Mouse (Mus musculus) heart, embryonic 14.5 days (tissue): ENCODE results near the gene Ergic1. TPM values are rescaled to one million over a fixed set of nuclear protein-coding genes. Genes with fewer than 3 reads are reported as not detected.

ENCODE experiments used
- ATAC-seq: fragments of 200-750 bp; cut with Nextera tagmentation; 2 replicates; pipeline ENCODE4 v1.8.0; 2017; ENCODE audit warnings: low read depth, moderate TSS enrichment; ENCODE audit not compliant: insufficient number of reproducible peaks, insufficient read depth, low FRiP score
- H3K27ac ChIP-seq, 2 experiments: fragments of 200-500 bp in 1 of 2; fragments of 300-500 bp in 1 of 2; sonication (generic) in 1 of 2; replicated peaks in 1 of 2; 2 replicates each; pipeline ENCODE4 v1.5.1; 2012 to 2014; ENCODE audit warnings: low read depth in 2 of 2, low read length in 2 of 2, control low read depth in 1 of 2, mild to moderate bottlenecking in 1 of 2, mixed read lengths in 1 of 2; ENCODE audit not compliant: control insufficient read depth in 1 of 2, insufficient read depth in 1 of 2
- H3K27me3 ChIP-seq: fragments of 300-500 bp; sonication (generic); 2 replicates; pipeline ENCODE4 v1.6.1; 2014; ENCODE audit warnings: mild to moderate bottlenecking, low read length, control low read depth; ENCODE audit not compliant: control insufficient read depth, insufficient read depth
- H3K36me3 ChIP-seq: fragments of 300-500 bp; sonication (generic); 2 replicates; pipeline ENCODE4 v1.6.1; 2014; ENCODE audit warnings: mild to moderate bottlenecking, control low read depth, low read length, mixed read lengths; ENCODE audit not compliant: control insufficient read depth, insufficient read depth
- H3K4me1 ChIP-seq, 2 experiments: fragments of 200-500 bp in 1 of 2; fragments of 300-500 bp in 1 of 2; sonication (generic) in 1 of 2; 2 replicates each; pipeline ENCODE4 v1.6.1; 2012 to 2014; ENCODE audit warnings: low read length in 2 of 2, control low read depth in 1 of 2, mixed read lengths in 1 of 2; ENCODE audit not compliant: control insufficient read depth in 2 of 2, insufficient read depth in 2 of 2
- H3K4me2 ChIP-seq: fragments of 300-500 bp; sonication (generic); 2 replicates; pipeline ENCODE4 v1.6.1; 2014; ENCODE audit warnings: mild to moderate bottlenecking, low read length
- H3K4me3 ChIP-seq, 2 experiments: fragments of 200-500 bp in 1 of 2; fragments of 300-500 bp in 1 of 2; sonication (generic) in 1 of 2; 2 replicates each; pipeline ENCODE4 v1.5.1; 2012 to 2014; ENCODE audit warnings: low read length in 2 of 2, mild to moderate bottlenecking in 2 of 2, control low read depth in 1 of 2, low read depth in 1 of 2, moderate library complexity in 1 of 2; ENCODE audit not compliant: control insufficient read depth in 1 of 2, insufficient read depth in 1 of 2
- H3K9ac ChIP-seq: fragments of 300-500 bp; sonication (generic); 2 replicates; pipeline ENCODE4 v1.6.1; 2014; ENCODE audit warnings: mild to moderate bottlenecking, low read length
- H3K9me3 ChIP-seq: fragments of 300-500 bp; sonication (generic); 2 replicates; pipeline ENCODE4 v1.6.1; 2016; ENCODE audit warnings: low read length, control low read depth; ENCODE audit not compliant: control insufficient read depth
- WGBS: fragments of 180-500 bp; shearing (Covaris S2); extraction: QIAGEN DNeasy Blood & Tissue Kit; methylation state at CpG from one replicate; pipeline ENCODE4 v1.1.7; 2014; 5-methylcytosine and 5-hydroxymethylcytosine counted together
- polyA plus RNA-seq: library from polyadenylated mRNA; unstranded; fragments of >200 nt; fragmentation: Nextera tagmentation; extraction: Ambion mirVana; gene quantifications from 2 replicates; pipeline ENCODE4 v1.2.1, GENCODE M21; 2014

Ergic1 gene
- polyA plus RNA-seq, 1 experiment from 2014 or later = 121 TPM

DNA sequence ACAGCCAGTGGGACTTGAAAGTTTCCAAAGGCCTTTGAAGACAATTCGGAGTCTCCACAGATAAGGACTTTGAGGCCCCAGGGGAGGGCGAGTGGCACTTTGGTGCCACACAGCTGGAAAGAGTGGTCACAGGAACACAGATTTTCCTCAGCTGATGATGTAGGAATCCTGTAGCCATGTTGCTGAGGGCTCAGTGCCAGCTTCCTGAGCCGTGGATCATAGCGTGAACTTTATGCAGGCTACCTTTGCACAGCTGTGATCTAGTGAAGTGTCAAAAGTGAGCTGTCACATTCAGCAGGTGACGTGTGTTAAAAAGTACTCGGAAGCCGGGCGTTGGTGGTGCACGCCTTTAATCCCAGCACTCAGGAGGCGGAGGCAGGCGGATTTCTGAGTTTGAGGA is 16.0 kb downstream of the Ergic1 start:
- Histone ChIP-seq H3K9me3 (no peaks in the 10 kb centered on the region), H3K4me2 (no peak overlapping the region), H3K27me3 (no peaks in the 10 kb centered on the region), H3K4me3 (no peak overlapping the region), H3K36me3 (peaks cover 24% of the 10 kb centered on the region), H3K9ac (no peak overlapping the region), H3K4me1 (peaks cover 47 to 73% of the 10 kb centered on the region in 2 experiments), H3K27ac (peak overlapping the region; percentile 14 to 68; a peak in 2 of 4 replicates)
- ATAC-seq = no peak
- 40% methylated on average over 11 of the region's 11 CpGs for WGBS

DNA sequence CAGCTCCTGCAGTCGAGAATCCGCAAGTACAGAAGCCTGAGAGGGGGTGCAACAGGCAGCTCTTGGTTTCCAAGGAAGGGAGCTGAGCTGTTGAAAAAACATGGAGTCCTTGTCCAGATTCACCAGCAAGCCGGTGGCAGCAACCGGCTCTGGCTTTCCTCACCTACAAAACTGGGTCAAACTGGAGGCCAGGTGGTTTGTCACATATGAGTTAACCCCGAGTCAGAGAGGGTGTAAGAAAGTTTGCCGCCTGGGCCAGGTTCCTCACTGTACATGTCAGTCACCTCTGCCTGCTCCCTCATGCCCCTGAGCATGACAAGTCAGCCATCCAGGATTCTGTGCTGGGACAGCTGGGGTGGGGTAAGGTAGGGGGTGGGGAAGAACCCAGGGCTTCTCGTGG is 16.9 kb downstream of the Ergic1 start:
- Histone ChIP-seq H3K27ac (peak overlapping the region in 1 of 2 experiments; percentile 11; a peak in 1 of 4 replicates), H3K9me3 (no peaks in the 10 kb centered on the region), H3K36me3 (peaks cover 21% of the 10 kb centered on the region; the same call in 1 of the 2 replicates), H3K4me2 (no peak overlapping the region), H3K4me3 (no peak overlapping the region), H3K27me3 (no peaks in the 10 kb centered on the region), H3K4me1 (peaks cover 55 to 82% of the 10 kb centered on the region in 2 experiments), H3K9ac (peak overlapping the region; percentile 28)
- ATAC-seq = no peak
- 71% methylated on average over 7 of the region's 7 CpGs for WGBS

DNA sequence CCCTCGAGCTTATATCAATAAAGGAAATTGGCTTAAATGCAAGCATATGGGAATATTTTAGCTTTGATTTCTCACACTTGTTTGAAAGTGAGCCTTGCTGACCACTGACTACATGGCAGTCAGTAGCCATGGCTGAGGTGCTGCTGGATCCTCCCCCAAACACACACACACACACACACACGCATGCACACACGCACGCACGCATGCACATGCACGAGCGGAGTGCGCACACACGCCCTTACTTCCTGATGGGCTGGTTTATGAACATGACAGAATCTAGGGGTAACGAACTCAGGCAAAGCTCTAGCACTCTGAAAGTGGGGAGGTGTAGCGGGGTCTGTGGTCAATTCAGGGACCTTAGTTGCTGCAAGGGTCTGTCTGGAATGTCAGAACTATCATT is 17.5 kb downstream of the Ergic1 start:
- Histone ChIP-seq H3K27ac (no peak overlapping the region), H3K4me1 (peaks cover 58 to 84% of the 10 kb centered on the region in 2 experiments), H3K27me3 (no peaks in the 10 kb centered on the region), H3K36me3 (peaks cover 21% of the 10 kb centered on the region; the same call in 1 of the 2 replicates), H3K9me3 (no peaks in the 10 kb centered on the region), H3K4me2 (no peak overlapping the region), H3K9ac (no peak overlapping the region), H3K4me3 (no peak overlapping the region)
- 91% methylated on average over 11 of the region's 11 CpGs for WGBS
- ATAC-seq = no peak

DNA sequence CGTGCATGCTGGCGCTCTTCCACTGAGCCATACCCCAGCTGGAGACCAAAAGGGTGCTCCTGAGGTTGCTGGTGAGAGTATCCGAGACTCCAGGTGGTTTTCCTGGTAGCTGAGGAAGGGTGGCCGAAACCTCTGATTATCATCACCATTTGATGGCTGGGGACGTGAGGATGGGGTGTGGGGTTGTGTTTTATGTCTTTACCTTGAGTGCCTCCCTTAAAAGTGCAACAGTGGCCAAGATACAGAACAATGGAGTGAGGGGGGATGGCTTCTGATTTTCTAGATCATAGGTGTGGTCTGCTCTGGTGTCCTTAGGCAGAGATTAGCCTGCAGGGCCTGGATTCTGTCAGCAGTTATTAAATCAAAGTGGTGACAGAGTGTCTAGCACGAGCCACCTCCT is 18.1 kb downstream of the Ergic1 start:
- WGBS = 39% methylated on average over 6 of the region's 6 CpGs
- Histone ChIP-seq H3K27ac (0 out of 4 replicates have a peak overlapping the region, but pooled peaks of 1 of the 2 experiments have one; percentile 37), H3K27me3 (no peaks in the 10 kb centered on the region)

DNA sequence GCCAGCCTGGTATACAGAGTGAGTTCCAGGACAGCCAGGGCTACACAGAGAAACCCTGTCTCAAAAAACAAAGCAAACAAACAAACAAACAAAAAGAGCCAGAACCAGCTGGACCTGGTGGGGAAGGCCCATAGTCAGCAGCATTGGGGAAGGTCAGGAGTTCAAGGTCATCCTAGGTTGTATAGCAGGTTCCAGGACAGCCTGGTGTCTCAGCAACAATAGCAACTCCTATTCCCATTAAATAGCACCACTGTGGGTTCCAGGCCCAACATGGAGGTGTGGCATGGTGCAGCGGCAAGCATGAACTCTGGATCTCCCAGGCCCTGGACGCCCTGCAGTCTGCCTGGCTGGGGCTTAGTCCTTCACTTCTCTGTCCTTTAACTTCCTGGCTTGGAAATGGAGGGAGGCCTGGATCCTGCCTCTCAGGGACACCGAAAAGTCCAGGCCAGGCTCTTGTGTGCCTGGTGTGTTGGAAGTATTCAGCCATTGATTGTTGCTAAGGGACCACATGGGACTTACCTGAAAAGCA is 19.6 kb downstream of the Ergic1 start:
- Histone ChIP-seq H3K9ac (0 out of 2 replicates have a peak overlapping the region, but pooled peaks have one; percentile 5), H3K27ac (no peak overlapping the region), H3K4me1 (peaks cover 65 to 87% of the 10 kb centered on the region in 2 experiments), H3K4me3 (no peak overlapping the region), H3K27me3 (no peaks in the 10 kb centered on the region), H3K9me3 (no peaks in the 10 kb centered on the region), H3K36me3 (peaks cover 8% of the 10 kb centered on the region; the same call in 1 of the 2 replicates), H3K4me2 (no peak overlapping the region)
- 86% methylated on average over 3 of the region's 3 CpGs for WGBS
- ATAC-seq = no peak

More for the DNA sequence above, 18.1 kb downstream of the Ergic1 start:
- Histone ChIP-seq H3K4me2 (no peak overlapping the region), H3K4me3 (no peak overlapping the region), H3K9ac (no peak overlapping the region), H3K36me3 (peaks cover 21% of the 10 kb centered on the region; the same call in 1 of the 2 replicates), H3K4me1 (peaks cover 60 to 85% of the 10 kb centered on the region in 2 experiments), H3K9me3 (no peaks in the 10 kb centered on the region)
- ATAC-seq = no peak

DNA sequence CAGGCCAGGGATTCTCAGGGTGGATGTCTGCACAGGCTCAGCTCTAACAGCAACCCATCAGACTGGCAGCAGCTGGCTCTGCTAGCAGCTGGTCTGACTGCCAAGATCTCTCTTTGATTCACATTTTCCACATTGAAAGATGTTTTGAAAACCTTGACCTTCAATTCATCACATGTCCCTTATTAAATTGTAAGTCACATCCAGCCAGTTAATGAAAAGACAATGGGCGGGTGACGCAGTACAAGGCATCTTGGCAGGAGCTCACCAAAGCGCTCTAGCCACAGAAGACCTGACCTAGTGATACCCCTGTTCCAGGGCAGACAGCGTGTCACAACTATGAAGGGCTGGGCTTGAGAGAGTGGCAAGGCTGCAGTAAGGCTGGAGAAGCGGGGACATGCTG is 21.0 kb downstream of the Ergic1 start:
- H3K4me1 ChIP-seq = peaks cover 52 to 75% of the 10 kb centered on the region in 2 experiments
- 67% methylated on average over 5 of the region's 5 CpGs for WGBS
- no peak for ATAC-seq

DNA sequence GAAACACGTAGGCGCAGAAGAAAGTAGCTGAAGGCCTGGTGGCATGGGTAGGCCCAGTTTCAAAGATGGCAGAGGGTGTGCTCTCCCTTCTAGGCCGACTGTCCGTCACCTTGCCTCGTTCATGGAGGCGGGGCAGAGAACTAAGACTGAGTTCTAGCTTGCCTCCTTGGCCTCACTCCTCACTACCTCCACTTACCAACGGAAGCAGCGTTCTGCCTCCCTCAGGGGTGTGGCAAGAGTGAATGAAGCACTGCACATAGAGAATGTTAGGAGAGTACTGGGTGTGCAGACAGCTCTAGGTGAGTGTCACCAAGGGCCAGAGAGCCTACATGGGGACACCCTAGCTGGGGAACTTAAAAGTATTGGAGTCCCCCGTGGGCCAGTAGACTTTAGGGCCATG is 21.8 kb downstream of the Ergic1 start:
- no peaks in the 10 kb centered on the region for H3K9me3 ChIP-seq
- H3K36me3 ChIP-seq = peaks cover 14% of the 10 kb centered on the region; the same call in 1 of the 2 replicates
- H3K4me2 ChIP-seq = no peak overlapping the region
- no peak overlapping the region for H3K4me3 ChIP-seq
- WGBS = 92% methylated on average over 9 of the region's 9 CpGs
- no peak for ATAC-seq
- H3K9ac ChIP-seq = no peak overlapping the region
- no peaks in the 10 kb centered on the region for H3K27me3 ChIP-seq
- peak overlapping the region; percentile 37 to 95; a peak in 3 of 4 replicates for H3K27ac ChIP-seq
- peaks cover 49 to 73% of the 10 kb centered on the region in 2 experiments for H3K4me1 ChIP-seq

More for the DNA sequence above, 21.0 kb downstream of the Ergic1 start:
- Histone ChIP-seq H3K9me3 (no peaks in the 10 kb centered on the region), H3K9ac (peak overlapping the region; percentile 36; the same call in 1 of the 2 replicates), H3K4me2 (no peak overlapping the region), H3K27ac (peak overlapping the region; percentile 37 to 95; a peak in 3 of 4 replicates), H3K27me3 (no peaks in the 10 kb centered on the region), H3K4me3 (no peak overlapping the region), H3K36me3 (peaks cover 10% of the 10 kb centered on the region; the same call in 1 of the 2 replicates)
